Mouse (Mus musculus) embryonic facial prominence, embryonic 11.5 days (tissue): ENCODE results near the gene Pard6b. TPM values are rescaled to one million over a fixed set of nuclear protein-coding genes. Genes with fewer than 3 reads are reported as not detected.
"Not testable (repeated sequence)": the region's sequence is repeated elsewhere in the genome, so short reads cannot be mapped to it uniquely, and the experiment has no call there.

ENCODE experiments used
- ATAC-seq: fragments of 200-750 bp; cut with Nextera tagmentation; replicated peaks from 2 replicates; pipeline ENCODE4 v1.8.0; 2017; ENCODE audit warnings: low read depth; ENCODE audit not compliant: insufficient number of reproducible peaks, low FRiP score, low TSS enrichment
- DNase-seq: peaks from one replicate; pipeline ENCODE4 v3.0.0-alpha.2; 2015; ENCODE audit warnings: low spot score
- H3K27ac ChIP-seq: fragments of 300-500 bp; sonication (generic); replicated peaks from 2 replicates; pipeline ENCODE4 v1.5.1; 2014; ENCODE audit warnings: mild to moderate bottlenecking, low read depth, low read length, control low read depth
- H3K27me3 ChIP-seq: fragments of 300-500 bp; sonication (generic); 2 replicates; pipeline ENCODE4 v1.6.1; 2014; ENCODE audit warnings: mild to moderate bottlenecking, low read length, moderate library complexity, mixed read lengths; ENCODE audit not compliant: control insufficient read depth, insufficient read depth
- H3K36me3 ChIP-seq: fragments of 300-500 bp; sonication (generic); replicated peaks from 2 replicates; pipeline ENCODE4 v1.6.1; 2014; ENCODE audit warnings: low read depth, mild to moderate bottlenecking, low read length, moderate library complexity, mixed read lengths; ENCODE audit not compliant: control insufficient read depth, insufficient read depth
- H3K4me1 ChIP-seq: fragments of 300-500 bp; sonication (generic); 2 replicates; pipeline ENCODE4 v1.6.1; 2014; ENCODE audit warnings: low read length, mixed read lengths; ENCODE audit not compliant: control insufficient read depth, insufficient read depth
- H3K4me2 ChIP-seq: fragments of 300-500 bp; sonication (generic); 2 replicates; pipeline ENCODE4 v1.6.1; 2014; ENCODE audit warnings: low read depth, mild to moderate bottlenecking, control low read depth, low read length, moderate library complexity
- H3K4me3 ChIP-seq: fragments of 300-500 bp; sonication (generic); 2 replicates; pipeline ENCODE4 v1.5.1; 2014; ENCODE audit warnings: low read depth, low read length, control low read depth
- H3K9ac ChIP-seq: fragments of 300-500 bp; sonication (generic); replicated peaks from 2 replicates; pipeline ENCODE4 v1.6.1; 2014; ENCODE audit warnings: mild to moderate bottlenecking, control low read depth, low read length
- H3K9me3 ChIP-seq: fragments of 300-500 bp; sonication (generic); replicated peaks from 2 replicates; pipeline ENCODE4 v1.6.1; 2016; ENCODE audit warnings: mild to moderate bottlenecking, low read length, inconsistent platforms, mixed read lengths; ENCODE audit not compliant: control insufficient read depth
- WGBS: fragments of 180-500 bp; shearing (Covaris S2); extraction: QIAGEN DNeasy Blood & Tissue Kit; methylation state at CpG from one replicate; pipeline ENCODE4 v1.1.7; 2014; 5-methylcytosine and 5-hydroxymethylcytosine counted together
- polyA plus RNA-seq: library from polyadenylated mRNA; unstranded; fragments of >200 nt; fragmentation: Nextera tagmentation; extraction: Ambion mirVana; gene quantifications from 2 replicates; pipeline ENCODE4 v1.2.1, GENCODE M21; 2014

Gene Pard6b
- polyA plus RNA-seq, 1 experiment from 2014 or later = 4.8 TPM

- H3K27ac ChIP-seq = no peak overlapping the region
- no peaks in the 10 kb centered on the region for H3K27me3 ChIP-seq
- H3K9ac ChIP-seq = no peak overlapping the region
- H3K4me2 ChIP-seq = no peak overlapping the region
- no peaks in the 10 kb centered on the region; the same call in 1 of the 2 replicates for H3K4me1 ChIP-seq
- no peaks in the 10 kb centered on the region for H3K36me3 ChIP-seq
- DNase-seq = no peak
- ATAC-seq = no peak
- no peak overlapping the region for H3K4me3 ChIP-seq
- no peaks in the 10 kb centered on the region for H3K9me3 ChIP-seq
- 76% methylated on average over 20 of the region's 20 CpGs for WGBS
These were observed 25.9 kb downstream of the Pard6b start for GRCm38 (mm10) chr2:168106701-168107178.

- H3K9me3 ChIP-seq = no peaks in the 10 kb centered on the region
- H3K4me2 ChIP-seq = no peak overlapping the region
- H3K27me3 ChIP-seq = no peaks in the 10 kb centered on the region
- no peaks in the 10 kb centered on the region; the same call in 1 of the 2 replicates for H3K4me1 ChIP-seq
- DNase-seq = no peak
- no peak overlapping the region for H3K27ac ChIP-seq
- H3K9ac ChIP-seq = no peak overlapping the region
- WGBS = 86% methylated on average over 15 of the region's 15 CpGs
- no peak overlapping the region for H3K4me3 ChIP-seq
- no peaks in the 10 kb centered on the region for H3K36me3 ChIP-seq
- ATAC-seq = no peak
These were observed 26.6 kb downstream of the Pard6b start for GRCm38 (mm10) chr2:168107356-168107755.

GRCm38 (mm10) chr2:168107901-168108300, 27.1 kb downstream of the Pard6b start:
- not testable (repeated sequence) for H3K27ac ChIP-seq, H3K36me3 ChIP-seq, H3K4me2 ChIP-seq, ATAC-seq, H3K27me3 ChIP-seq, H3K4me3 ChIP-seq, H3K9me3 ChIP-seq, H3K4me1 ChIP-seq, H3K9ac ChIP-seq, DNase-seq
- 83% methylated on average over 6 of the region's 6 CpGs for WGBS

GRCm38 (mm10) chr2:168111902-168112301, 31.1 kb downstream of the Pard6b start:
- no peak for ATAC-seq
- no peaks in the 10 kb centered on the region for H3K27me3 ChIP-seq
- no peak overlapping the region for H3K27ac ChIP-seq

GRCm38 (mm10) chr2:168113263-168113662, 32.5 kb downstream of the Pard6b start:
- no peak for ATAC-seq
- no peak overlapping the region for H3K4me2 ChIP-seq
- no peak overlapping the region for H3K9ac ChIP-seq
- no peak overlapping the region for H3K4me3 ChIP-seq
- 88% methylated on average over 9 of the region's 9 CpGs for WGBS
- H3K27me3 ChIP-seq = no peaks in the 10 kb centered on the region
- H3K9me3 ChIP-seq = no peaks in the 10 kb centered on the region
- DNase-seq = no peak
- no peak overlapping the region for H3K27ac ChIP-seq
- no peaks in the 10 kb centered on the region for H3K36me3 ChIP-seq
- no peaks in the 10 kb centered on the region; the same call in 1 of the 2 replicates for H3K4me1 ChIP-seq

More at GRCm38 (mm10) chr2:168111902-168112301, 31.1 kb downstream of the Pard6b start:
- Histone ChIP-seq H3K36me3 (no peaks in the 10 kb centered on the region), H3K4me2 (no peak overlapping the region), H3K9ac (no peak overlapping the region), H3K4me3 (no peak overlapping the region), H3K9me3 (no peaks in the 10 kb centered on the region), H3K4me1 (no peaks in the 10 kb centered on the region; the same call in 1 of the 2 replicates)
- DNase-seq = peak; percentile 79
- WGBS = 17% methylated on average over 7 of the region's 7 CpGs

GRCm38 (mm10) chr2:168113692-168114091, 32.9 kb downstream of the Pard6b start:
- no peaks in the 10 kb centered on the region for H3K9me3 ChIP-seq
- no peak overlapping the region for H3K27ac ChIP-seq
- no peak overlapping the region for H3K4me2 ChIP-seq
- WGBS = 88% methylated on average over 5 of the region's 5 CpGs
- H3K27me3 ChIP-seq = no peaks in the 10 kb centered on the region
- ATAC-seq = no peak
- DNase-seq = no peak
- no peak overlapping the region for H3K9ac ChIP-seq
- H3K4me3 ChIP-seq = no peak overlapping the region
- H3K36me3 ChIP-seq = no peaks in the 10 kb centered on the region
- no peaks in the 10 kb centered on the region; the same call in 1 of the 2 replicates for H3K4me1 ChIP-seq

- H3K4me2 ChIP-seq = no peak overlapping the region
- H3K4me1 ChIP-seq = no peaks in the 10 kb centered on the region; the same call in 1 of the 2 replicates
- ATAC-seq (peak; percentile 60), DNase-seq (peak; percentile 96)
- H3K4me3 ChIP-seq = no peak overlapping the region
- H3K27ac ChIP-seq = peak overlapping the region; percentile 31
- H3K36me3 ChIP-seq = no peaks in the 10 kb centered on the region
- H3K9ac ChIP-seq = peak overlapping the region; percentile 58
- H3K9me3 ChIP-seq = no peaks in the 10 kb centered on the region
- H3K27me3 ChIP-seq = no peaks in the 10 kb centered on the region
- WGBS = 16% methylated on average over 17 of the region's 17 CpGs
These were observed 34.0 kb downstream of the Pard6b start for GRCm38 (mm10) chr2:168114699-168115350.

GRCm38 (mm10) chr2:168115826-168116225, 35.0 kb downstream of the Pard6b start:
- Histone ChIP-seq H3K27ac (0 out of 2 replicates have a peak overlapping the region, but pooled peaks have one; percentile 31), H3K36me3 (no peaks in the 10 kb centered on the region), H3K27me3 (no peaks in the 10 kb centered on the region), H3K4me3 (no peak overlapping the region), H3K9me3 (no peaks in the 10 kb centered on the region), H3K4me2 (no peak overlapping the region), H3K4me1 (no peaks in the 10 kb centered on the region; the same call in 1 of the 2 replicates), H3K9ac (peak overlapping the region; percentile 14; the same call in 1 of the 2 replicates)
- 94% methylated on average over 3 of the region's 3 CpGs for WGBS
- ATAC-seq (no peak), DNase-seq (no peak)
